Mouse (Mus musculus): ENCODE data around the gene Zcchc7.

GRCm38 (mm10) chr4:44891344-44891743 lies 135.7 kb downstream of the Zcchc7 start:
- TF ChIP-seq GATA1 (IDR thresholded peaks at IDR 0.05; ENCODE audit: borderline replicate concordance, low read length) = no peak
- TF ChIP-seq FLI1 (IDR thresholded peaks at IDR 0.05; ENCODE audit: low read length) = no peak

Data from megakaryocyte, embryonic 14.5 days (primary cell).